ENCODE assay signal across 16 mouse cellular contexts in the genomic region with DNA sequence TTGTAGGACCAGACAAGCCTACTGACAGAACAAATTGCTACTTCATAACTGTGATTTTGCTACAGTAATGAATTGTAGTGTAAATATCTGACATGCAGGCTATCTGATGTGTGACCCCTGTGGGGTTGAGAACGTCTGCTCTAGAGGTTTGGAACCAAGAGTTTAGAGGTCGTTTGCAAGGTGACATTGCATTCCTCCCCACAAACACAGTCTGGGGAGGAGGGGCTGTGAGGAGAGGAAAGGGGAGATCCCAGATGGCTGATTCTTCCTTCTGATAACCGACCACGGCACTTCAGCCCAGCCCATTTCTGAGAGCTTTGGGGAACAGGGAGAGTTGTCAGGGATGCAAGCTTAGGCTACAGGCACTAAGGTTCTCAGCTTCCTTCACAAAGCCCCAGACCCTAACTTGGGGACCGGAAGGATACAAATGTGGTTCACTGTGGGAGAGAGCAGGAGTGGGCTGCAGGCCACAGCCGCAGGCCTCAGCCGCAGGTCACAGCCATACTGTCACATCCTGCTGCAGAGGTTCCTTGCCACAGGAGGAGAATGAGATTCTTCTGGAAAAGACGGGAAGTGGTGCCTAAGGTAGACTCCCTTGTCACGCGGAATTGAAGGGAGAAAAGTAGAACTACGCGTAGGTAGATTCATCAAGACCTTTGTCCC. TPM values are rescaled to one million over a fixed set of nuclear protein-coding genes. Genes with fewer than 3 reads are reported as not detected.
DNase-seq lines count a peak whose midpoint lies in the region; ATAC-seq and TF ChIP-seq lines count a peak whose summit lies in the region.
"Had no signal": no experiment of that assay in that cellular context is flagged by ENCODE, and none has a peak within 500 bp of the region (broad histone marks: within the 10 kb centered on the region; RNA-seq: fewer than 3 reads in every experiment).

No protein-coding gene starts in this region.

- peak overlapping the region; percentile 65 for H3K9ac ChIP-seq in heart, embryonic 13.5 days
- H3K9ac ChIP-seq in heart, postnatal 0 days (replicated peaks; ENCODE audit: low read depth, low read length) = no peak overlapping the region
- H3K9ac ChIP-seq: embryonic facial prominence, embryonic 15.5 days; hindbrain, embryonic 12.5 days; kidney, embryonic 15.5 days; limb, embryonic 12.5 days had no signal

- no peaks in the 10 kb centered on the region for H3K9me3 ChIP-seq in heart, embryonic 13.5 days
- no peaks in the 10 kb centered on the region for H3K9me3 ChIP-seq in heart, postnatal 0 days (replicated peaks; ENCODE audit: control insufficient read depth, low read length)
- H3K9me3 ChIP-seq: embryonic facial prominence, embryonic 15.5 days; hindbrain, embryonic 12.5 days; kidney, embryonic 15.5 days; limb, embryonic 12.5 days had no signal

- no peak overlapping the region for H3K4me3 ChIP-seq in heart, embryonic 13.5 days
- no peak overlapping the region for H3K4me3 ChIP-seq in heart, postnatal 0 days (ENCODE audit: low read depth, low read length)
- H3K4me3 ChIP-seq: embryonic facial prominence, embryonic 15.5 days; hindbrain, embryonic 12.5 days; kidney, embryonic 15.5 days; limb, embryonic 12.5 days had no signal

- no peak for TF ChIP-seq CTCF in heart, postnatal 0 days (IDR thresholded peaks at IDR 0.05; ENCODE audit: low read depth)

- no peak for TF ChIP-seq EP300 in heart, postnatal 0 days (IDR thresholded peaks at IDR 0.05; ENCODE audit: low read depth)

- H3K27me3 ChIP-seq in heart, embryonic 13.5 days (replicated peaks) = no peaks in the 10 kb centered on the region
- H3K27me3 ChIP-seq in heart, postnatal 0 days (ENCODE audit: control insufficient read depth, insufficient read depth, low read length) = no peaks in the 10 kb centered on the region
- H3K27me3 ChIP-seq: embryonic facial prominence, embryonic 15.5 days; hindbrain, embryonic 12.5 days; kidney, embryonic 15.5 days; limb, embryonic 12.5 days had no signal

- no peak for DNase-seq in heart, adult 8-10 months (ENCODE audit: low spot score)
- DNase-seq in 416B (ENCODE audit: low read depth) = peak; percentile 48
- peak; percentile 57 for DNase-seq in ES-CJ7 (ENCODE audit: low read depth, low spot score)
- no peak for DNase-seq in heart, postnatal 0 days (ENCODE audit: low spot score)
- no peak for DNase-seq in right cerebral cortex, adult 2 months (ENCODE audit: low spot score in 2 of 2)
- no peak for DNase-seq in left cerebral cortex, adult 18-20 months (ENCODE audit: low spot score in 2 of 2)
- DNase-seq: cerebellum, postnatal 14 days; layer of hippocampus, adult 9-11 months; right cerebral cortex, postnatal 4 days; thymus, postnatal 25 days had no signal

- H3K36me3 ChIP-seq in heart, embryonic 13.5 days = no peaks in the 10 kb centered on the region
- H3K36me3 ChIP-seq in heart, postnatal 0 days (replicated peaks; ENCODE audit: control insufficient read depth, insufficient read depth, low read length) = no peaks in the 10 kb centered on the region
- H3K36me3 ChIP-seq: embryonic facial prominence, embryonic 15.5 days; hindbrain, embryonic 12.5 days; kidney, embryonic 15.5 days; limb, embryonic 12.5 days had no signal

- ATAC-seq in heart, embryonic 13.5 days (ENCODE audit: extremely low read depth, insufficient number of reproducible peaks, low FRiP score, low TSS enrichment) = no peak
- no peak for ATAC-seq in heart, postnatal 0 days (ENCODE audit: insufficient read depth, low read depth)

- H3K4me2 ChIP-seq in heart, embryonic 13.5 days = 0 out of 2 replicates have a peak overlapping the region, but pooled peaks have one; percentile 9
- no peak overlapping the region for H3K4me2 ChIP-seq in heart, postnatal 0 days (ENCODE audit: low read depth, low read length)
- H3K4me2 ChIP-seq: embryonic facial prominence, embryonic 15.5 days; hindbrain, embryonic 12.5 days; kidney, embryonic 15.5 days; limb, embryonic 12.5 days had no signal

- H3K27ac ChIP-seq in heart, embryonic 13.5 days (replicated peaks) = peak overlapping the region; percentile 90
- peak overlapping the region; percentile 83 for H3K27ac ChIP-seq in heart, postnatal 0 days (ENCODE audit: low read depth)
- H3K27ac ChIP-seq: hindbrain, embryonic 12.5 days; kidney, embryonic 15.5 days had no signal

- 58% methylated on average over 12 of the region's 12 CpGs for WGBS in heart, embryonic 13.5 days
- WGBS in heart, postnatal 0 days = 46% methylated on average over 12 of the region's 12 CpGs

- H3K4me1 ChIP-seq in heart, embryonic 13.5 days = peaks cover 71% of the 10 kb centered on the region
- H3K4me1 ChIP-seq in heart, postnatal 0 days (ENCODE audit: control insufficient read depth, insufficient read depth) = peaks cover 45% of the 10 kb centered on the region

RNA-seq across cellular contexts. Expression of a gene that starts 56.4 kb away (rescaled TPM):
- polyA plus RNA-seq in heart, embryonic 13.5 days (2015; fragmentation: Nextera tagmentation; extraction: Ambion mirVana) = not detected in 2 replicates
- not detected for total RNA-seq in heart, adult 8-10 months (2022)
- 27.4 TPM in 1 of 2 replicates, not detected in the other for total RNA-seq in heart, postnatal 0 days (2014; rRNA removed; ENCODE audit: low replicate concordance)
- polyA plus RNA-seq in heart, postnatal 0 days (2015; fragmentation: Nextera tagmentation; extraction: Ambion mirVana) = not detected in 2 replicates
- total RNA-seq in left cerebral cortex, adult 18-20 months (2021) = under 1 TPM; 0.42 to 0.63 TPM
- polyA plus RNA-seq: embryonic facial prominence, embryonic 15.5 days; hindbrain, embryonic 12.5 days; kidney, embryonic 15.5 days; limb, embryonic 12.5 days; stomach, embryonic 14.5 days had no signal

Comparison
In these comparisons a context has a peak if more than half of its experiments do, and no peak if none do; other contexts are left out.
1. DNase-seq: peak in 416B (single experiment) and ES-CJ7 (single experiment); none in heart, adult 8-10 months (single experiment), heart, postnatal 0 days (single experiment), right cerebral cortex, adult 2 months (0 of 2) and left cerebral cortex, adult 18-20 months (0 of 2).